Mouse (Mus musculus) lung, postnatal 36 days (tissue): ENCODE measurements at regions not wholly inside any gene's neighbourhood (a gene's known extent, or its start where the extent isn't known, plus 50 kb on each side); places are given as distances from the start of the nearest gene placed in this dataset.

ENCODE experiments used
- DNase-seq: peaks from one replicate; pipeline ENCODE4 v3.0.0; 2022; ENCODE audit warnings: mixed read lengths

- no peak for DNase-seq
Observed at GRCm38 (mm10) chr15:67278869-67279268, 778.2 kb upstream of the Lrrc6 start.

GRCm38 (mm10) chr15:67275058-67275457, 774.3 kb upstream of the Lrrc6 start:
- no peak for DNase-seq

GRCm38 (mm10) chr15:67272397-67272796, 771.7 kb upstream of the Lrrc6 start:
- no peak for DNase-seq

- DNase-seq: no peak
Observed at GRCm38 (mm10) chr15:67263723-67264122, 763.0 kb upstream of the Lrrc6 start.

- DNase-seq: no peak
Observed at GRCm38 (mm10) chr15:67263313-67263712, 762.6 kb upstream of the Lrrc6 start.

- DNase-seq: no peak
Observed at GRCm38 (mm10) chr15:67262269-67262668, 761.6 kb upstream of the Lrrc6 start.

GRCm38 (mm10) chr15:67260666-67261065, 760.0 kb upstream of the Lrrc6 start:
- no peak for DNase-seq

GRCm38 (mm10) chr15:67249147-67249546, 748.4 kb upstream of the Lrrc6 start:
- no peak for DNase-seq

GRCm38 (mm10) chr15:67248471-67248870, 747.8 kb upstream of the Lrrc6 start:
- no peak for DNase-seq

GRCm38 (mm10) chr15:67245658-67246268, 745.1 kb upstream of the Lrrc6 start:
- DNase-seq: no peak

- DNase-seq: no peak
Observed at GRCm38 (mm10) chr15:67244908-67245657, 744.4 kb upstream of the Lrrc6 start.

GRCm38 (mm10) chr15:67235107-67235785, 734.5 kb upstream of the Lrrc6 start:
- DNase-seq: no peak

GRCm38 (mm10) chr15:67229359-67229758, 728.6 kb upstream of the Lrrc6 start:
- DNase-seq: no peak

- DNase-seq: no peak
Observed at GRCm38 (mm10) chr15:67228633-67229032, 727.9 kb upstream of the Lrrc6 start.

- DNase-seq: no peak
Observed at GRCm38 (mm10) chr15:67227456-67228164, 726.9 kb upstream of the Lrrc6 start.

- no peak for DNase-seq
Observed at GRCm38 (mm10) chr15:67226900-67227299, 726.2 kb upstream of the Lrrc6 start.
